Mouse (Mus musculus): ENCODE results near the gene Pacrg. TPM values are rescaled to one million over a fixed set of nuclear protein-coding genes. Genes with fewer than 3 reads are reported as not detected.

Gene Pacrg
- total and polyA plus RNA-seq, 3 experiments = not detected

DNA sequence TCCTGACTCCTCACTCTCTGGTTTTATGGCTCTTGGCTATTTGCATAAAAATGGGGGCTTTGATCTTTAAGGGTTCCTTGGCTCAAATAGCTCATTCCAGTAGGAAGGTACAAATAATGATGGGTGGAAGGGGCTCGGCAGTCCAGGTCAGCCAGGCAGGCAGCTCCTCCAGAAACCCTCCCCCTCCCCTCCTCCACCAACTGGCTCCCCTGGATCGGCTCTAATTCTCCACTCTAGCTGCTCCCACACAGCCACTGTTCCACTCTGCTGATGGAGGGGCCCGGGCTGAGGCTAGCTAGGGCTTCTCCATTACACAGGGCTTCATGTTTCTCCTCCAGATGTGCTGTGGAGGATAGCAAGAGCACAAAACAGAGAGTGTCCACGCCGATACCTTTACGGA, 325.3 kb downstream of the Pacrg start:
- H3K9ac ChIP-seq (ENCODE audit: insufficient read depth, low read depth) = no peak overlapping the region
- no peaks in the 10 kb centered on the region for H3K36me3 ChIP-seq (replicated peaks in 1 of 2; ENCODE audit: control insufficient read depth in 1 of 2, insufficient read depth in 1 of 2, low read length in 1 of 2)
- H3K27ac ChIP-seq (ENCODE audit: insufficient read depth, low read depth) = no peak overlapping the region
- no peaks in the 10 kb centered on the region for H3K9me3 ChIP-seq (replicated peaks; ENCODE audit: low read length)
- no peaks in the 10 kb centered on the region for H3K4me1 ChIP-seq (ENCODE audit: control insufficient read depth in 1 of 2, insufficient read depth in 2 of 2)
- no peak overlapping the region for H3K4me2 ChIP-seq (ENCODE audit: insufficient read depth, low read depth, poor library complexity, severe bottlenecking)
- no peak overlapping the region for H3K4me3 ChIP-seq (replicated peaks in 1 of 3; ENCODE audit: low read depth in 2 of 3, low read length in 2 of 3, poor library complexity in 1 of 3)
- in situ Hi-C loops (cut with MboI; ENCODE audit: low pct_ligation_motif_present, low pct_unique_long_range_greater_than_20kb, low sequenced_read_pairs) (no loop called here), dilution Hi-C loops (cut with MboI; ENCODE audit: extremely low pct_ligation_motif_present, extremely low pct_unique_long_range_greater_than_20kb, low sequenced_read_pairs) (no loop called here)
- no peaks in the 10 kb centered on the region for H3K27me3 ChIP-seq (replicated peaks)
- TF ChIP-seq ZNF384 (IDR thresholded peaks at IDR 0.05; ENCODE audit: low read depth, low read length) (no peak), BHLHE40 (IDR thresholded peaks at IDR 0.05; ENCODE audit: low read depth, low read length) (no peak), NELFE (IDR thresholded peaks at IDR 0.05; ENCODE audit: low read depth, low read length) (no peak), POLR2A (IDR thresholded peaks at IDR 0.05; ENCODE audit: low read depth, low read length) (no peak), CHD1 (IDR thresholded peaks at IDR 0.05; ENCODE audit: low read depth, low read length) (no peak), ZMIZ1 (IDR thresholded peaks at IDR 0.05; ENCODE audit: low read depth, low read length) (no peak), CTCF (conservative IDR thresholded peaks at IDR 0.05 in 1 of 2, IDR thresholded peaks at IDR 0.05 in 1 of 2; ENCODE audit: low read depth in 2 of 2, low read length in 2 of 2) (no peak), JUND (conservative IDR thresholded peaks at IDR 0.05; ENCODE audit: low read depth, low read length) (no peak), SMC3 (IDR thresholded peaks at IDR 0.05; ENCODE audit: low read depth, low read length) (no peak), ZKSCAN1 (IDR thresholded peaks at IDR 0.05; ENCODE audit: borderline replicate concordance, low read depth, low read length) (no peak), TCF12 (IDR thresholded peaks at IDR 0.05; ENCODE audit: low read depth, low read length) (no peak)
- no peak for DNase-seq (ENCODE audit: extremely low read depth)
- no peaks in the 10 kb centered on the region for H3K79me2 ChIP-seq (replicated peaks; ENCODE audit: control insufficient read depth, extremely low read depth, insufficient read depth, poor library complexity, severe bottlenecking)

DNA sequence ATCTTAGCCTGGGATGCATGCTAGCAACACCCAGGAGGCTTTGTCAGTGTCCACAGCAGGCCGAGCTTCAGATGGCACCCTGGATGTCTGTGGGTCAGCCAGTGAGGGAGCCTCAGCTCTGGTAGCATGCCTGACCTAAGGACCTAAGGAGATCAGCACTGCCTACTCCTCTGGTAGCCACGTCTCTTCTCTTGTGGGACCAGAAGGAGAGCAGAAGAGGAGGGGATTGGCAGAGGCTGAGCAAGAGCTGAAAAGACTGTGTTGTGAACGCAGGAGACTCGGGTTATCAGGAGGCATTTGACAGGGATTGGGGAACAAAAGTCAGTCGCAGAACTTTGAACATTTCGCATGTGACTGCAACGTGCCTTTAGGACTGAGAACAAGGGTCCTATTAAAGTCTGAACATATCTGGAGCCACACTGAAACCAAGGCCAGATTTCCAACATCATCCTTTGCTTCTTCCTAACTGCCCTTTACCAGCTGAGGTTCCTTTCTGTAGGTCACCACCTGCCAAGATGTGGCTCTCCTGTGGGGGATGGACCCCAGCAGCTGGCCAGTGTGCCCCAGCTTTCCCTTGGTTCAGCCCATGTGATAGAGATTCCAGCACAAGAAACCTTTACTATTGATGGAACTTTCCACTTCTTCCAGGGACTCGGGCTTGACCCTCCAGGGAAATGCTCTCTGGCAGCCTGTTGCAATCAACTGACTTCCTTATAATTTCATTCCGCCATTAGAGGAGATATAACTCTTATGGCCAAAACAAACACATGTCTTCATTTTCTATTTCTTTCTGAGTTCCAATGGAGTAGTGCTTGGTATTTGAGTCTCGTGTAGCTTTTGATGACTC, 329.0 kb downstream of the Pacrg start:
- Histone ChIP-seq H3K9me3 (replicated peaks; ENCODE audit: low read length) (no peaks in the 10 kb centered on the region), H3K9ac (ENCODE audit: insufficient read depth, low read depth) (no peak overlapping the region), H3K36me3 (replicated peaks in 1 of 2; ENCODE audit: control insufficient read depth in 1 of 2, insufficient read depth in 1 of 2, low read length in 1 of 2) (no peaks in the 10 kb centered on the region), H3K4me2 (ENCODE audit: insufficient read depth, low read depth, poor library complexity, severe bottlenecking) (no peak overlapping the region), H3K4me1 (ENCODE audit: control insufficient read depth in 1 of 2, insufficient read depth in 2 of 2) (no peaks in the 10 kb centered on the region), H3K27ac (ENCODE audit: insufficient read depth, low read depth) (no peak overlapping the region), H3K4me3 (replicated peaks in 1 of 3; ENCODE audit: low read depth in 2 of 3, low read length in 2 of 3, poor library complexity in 1 of 3) (no peak overlapping the region), H3K27me3 (replicated peaks) (no peaks in the 10 kb centered on the region), H3K79me2 (replicated peaks; ENCODE audit: control insufficient read depth, extremely low read depth, insufficient read depth, poor library complexity, severe bottlenecking) (no peaks in the 10 kb centered on the region)
- in situ Hi-C loops (cut with MboI; ENCODE audit: low pct_ligation_motif_present, low pct_unique_long_range_greater_than_20kb, low sequenced_read_pairs) (no loop called here), dilution Hi-C loops (cut with MboI; ENCODE audit: extremely low pct_ligation_motif_present, extremely low pct_unique_long_range_greater_than_20kb, low sequenced_read_pairs) (no loop called here)
- TF ChIP-seq MAFK (IDR thresholded peaks at IDR 0.05; ENCODE audit: insufficient replicate concordance, low read length) (no peak), PAX5 (IDR thresholded peaks at IDR 0.05; ENCODE audit: low read length) (no peak), CHD1 (IDR thresholded peaks at IDR 0.05; ENCODE audit: low read depth, low read length) (no peak), BHLHE40 (IDR thresholded peaks at IDR 0.05; ENCODE audit: low read depth, low read length) (no peak)
- DNase-seq (ENCODE audit: extremely low read depth) = no peak

DNA sequence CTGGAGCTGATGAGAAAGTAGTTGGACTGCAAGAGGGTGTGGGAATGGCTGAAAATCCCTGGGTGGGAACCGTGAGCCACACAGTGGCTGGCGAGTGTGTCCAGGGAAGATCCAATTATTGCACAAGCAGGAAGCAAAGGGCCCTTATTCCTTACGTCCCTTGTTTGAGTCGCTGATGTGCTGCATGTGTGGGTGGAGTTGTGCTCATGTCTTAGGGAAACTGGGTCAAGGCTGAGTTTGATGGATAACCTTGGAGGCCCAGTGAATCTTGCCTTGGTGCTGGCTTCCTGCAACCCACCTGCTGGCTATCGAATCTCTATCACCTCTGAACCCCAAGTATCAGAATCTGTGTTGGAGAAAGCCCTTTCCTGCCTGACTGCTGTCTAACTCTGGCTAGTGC, 329.6 kb downstream of the Pacrg start:
- Histone ChIP-seq H3K9me3 (replicated peaks; ENCODE audit: low read length) (no peaks in the 10 kb centered on the region), H3K9ac (ENCODE audit: insufficient read depth, low read depth) (no peak overlapping the region), H3K4me3 (replicated peaks in 1 of 3; ENCODE audit: low read depth in 2 of 3, low read length in 2 of 3, poor library complexity in 1 of 3) (no peak overlapping the region), H3K36me3 (replicated peaks in 1 of 2; ENCODE audit: control insufficient read depth in 1 of 2, insufficient read depth in 1 of 2, low read length in 1 of 2) (no peaks in the 10 kb centered on the region), H3K27me3 (replicated peaks) (no peaks in the 10 kb centered on the region), H3K79me2 (replicated peaks; ENCODE audit: control insufficient read depth, extremely low read depth, insufficient read depth, poor library complexity, severe bottlenecking) (no peaks in the 10 kb centered on the region), H3K4me2 (ENCODE audit: insufficient read depth, low read depth, poor library complexity, severe bottlenecking) (no peak overlapping the region), H3K27ac (ENCODE audit: insufficient read depth, low read depth) (no peak overlapping the region), H3K4me1 (ENCODE audit: control insufficient read depth in 1 of 2, insufficient read depth in 2 of 2) (no peaks in the 10 kb centered on the region)
- in situ Hi-C loops (cut with MboI; ENCODE audit: low pct_ligation_motif_present, low pct_unique_long_range_greater_than_20kb, low sequenced_read_pairs) (no loop called here), dilution Hi-C loops (cut with MboI; ENCODE audit: extremely low pct_ligation_motif_present, extremely low pct_unique_long_range_greater_than_20kb, low sequenced_read_pairs) (no loop called here)
- no peak for DNase-seq (ENCODE audit: extremely low read depth)
- TF ChIP-seq TBP (conservative IDR thresholded peaks at IDR 0.05; ENCODE audit: low read depth, low read length) (no peak), MAX (IDR thresholded peaks at IDR 0.05; ENCODE audit: low read length) (no peak), ZMIZ1 (IDR thresholded peaks at IDR 0.05; ENCODE audit: low read depth, low read length) (no peak), RCOR1 (conservative IDR thresholded peaks at IDR 0.05; ENCODE audit: low read depth, low read length) (no peak), IRF4 (IDR thresholded peaks at IDR 0.05; ENCODE audit: low read depth, low read length) (no peak), ETS1 (conservative IDR thresholded peaks at IDR 0.05; ENCODE audit: low read depth, low read length) (no peak), USF2 (conservative IDR thresholded peaks at IDR 0.05; ENCODE audit: low read depth, low read length) (no peak), KAT2A (IDR thresholded peaks at IDR 0.05; ENCODE audit: insufficient replicate concordance, low read length) (no peak), PAX5 (IDR thresholded peaks at IDR 0.05; ENCODE audit: low read length) (no peak), SIN3A (IDR thresholded peaks at IDR 0.05; ENCODE audit: low read length) (no peak), RAD21 (IDR thresholded peaks at IDR 0.05; ENCODE audit: low read depth, low read length) (no peak)
